In genomic region chr2:72978473-72978872, GRCm38 (mm10) we compare ENCODE assay signal across 7 mouse cellular contexts. TPM values are rescaled to one million over a fixed set of nuclear protein-coding genes. Genes with fewer than 3 reads are reported as not detected.
A peak's percentile ranks its signal among the peaks of the same experiment; 100 is the strongest.
DNase-seq lines count a peak whose midpoint lies in the region; ATAC-seq and TF ChIP-seq lines count a peak whose summit lies in the region.

No protein-coding gene starts in this region.

- H3K4me2 ChIP-seq in heart, embryonic 12.5 days = peak overlapping the region; percentile 58

- H3K36me3 ChIP-seq in thymus, adult 2 months (ENCODE audit: control insufficient read depth, insufficient read depth, low read length) = no peaks in the 10 kb centered on the region
- no peaks in the 10 kb centered on the region for H3K36me3 ChIP-seq in heart, embryonic 12.5 days
- H3K36me3 ChIP-seq in limb, embryonic 10.5 days = peaks cover 23% of the 10 kb centered on the region

- peak overlapping the region; percentile 62 for H3K4me3 ChIP-seq in thymus, adult 2 months (ENCODE audit: control insufficient read depth, insufficient read depth, low read length)
- H3K4me3 ChIP-seq in brown adipose tissue, adult 24 weeks (ENCODE audit: insufficient read depth, low read depth, low read length) = peak overlapping the region; percentile 95
- H3K4me3 ChIP-seq in heart, embryonic 12.5 days = peak overlapping the region; percentile 79
- peak overlapping the region; percentile 85 for H3K4me3 ChIP-seq in limb, embryonic 10.5 days

- H3K27me3 ChIP-seq in thymus, adult 2 months (ENCODE audit: control insufficient read depth, insufficient read depth, low read length) = no peaks in the 10 kb centered on the region
- H3K27me3 ChIP-seq in heart, embryonic 12.5 days (replicated peaks) = no peaks in the 10 kb centered on the region
- no peaks in the 10 kb centered on the region for H3K27me3 ChIP-seq in limb, embryonic 10.5 days (ENCODE audit: low read depth, poor library complexity, severe bottlenecking)

- WGBS in thymus, adult 2 months = 5% methylated on average over 38 of the region's 38 CpGs
- WGBS in heart, embryonic 12.5 days = 2% methylated on average over 38 of the region's 38 CpGs
- 2% methylated on average over 38 of the region's 38 CpGs for WGBS in limb, embryonic 10.5 days

- peaks cover 4% of the 10 kb centered on the region for H3K4me1 ChIP-seq in thymus, adult 2 months (replicated peaks; ENCODE audit: control insufficient read depth, insufficient read depth, low read length)
- peaks cover 11% of the 10 kb centered on the region for H3K4me1 ChIP-seq in brown adipose tissue, adult 24 weeks (ENCODE audit: control insufficient read depth, insufficient read depth, insufficient read length, low read length)
- peaks cover 9% of the 10 kb centered on the region for H3K4me1 ChIP-seq in heart, embryonic 12.5 days (replicated peaks)
- peaks cover 20% of the 10 kb centered on the region; the same call in 1 of the 2 replicates for H3K4me1 ChIP-seq in limb, embryonic 10.5 days

- peak overlapping the region; percentile 100 for H3K9ac ChIP-seq in heart, embryonic 12.5 days

- ATAC-seq in heart, embryonic 12.5 days (ENCODE audit: insufficient number of reproducible peaks, low FRiP score) = peak; percentile 22; the same call in 1 of the 2 replicates
- peak; percentile 26; the same call in 1 of the 2 replicates for ATAC-seq in monocyte, adult 5-6 weeks (replicated peaks; ENCODE audit: insufficient number of reproducible peaks, low FRiP score, low TSS enrichment, poor library complexity, severe bottlenecking)

- TF ChIP-seq CTCF in thymus, adult 2 months (IDR thresholded peaks at IDR 0.05; ENCODE audit: borderline replicate concordance, control insufficient read depth, extremely low read depth, insufficient read depth, low read length, poor library complexity) = 0 out of 2 replicates have a peak, but pooled peaks have one; percentile 40

- H3K27ac ChIP-seq in thymus, adult 2 months (ENCODE audit: control insufficient read depth, insufficient read depth, low read length) = peak overlapping the region; percentile 94
- H3K27ac ChIP-seq in brown adipose tissue, adult 24 weeks (replicated peaks; ENCODE audit: low read depth, low read length) = peak overlapping the region; percentile 76
- peak overlapping the region; percentile 100 for H3K27ac ChIP-seq in heart, embryonic 12.5 days (ENCODE audit: poor library complexity, severe bottlenecking)
- H3K27ac ChIP-seq in limb, embryonic 10.5 days = peak overlapping the region; percentile 100

- no peak for DNase-seq in thymus, adult 2 months
- DNase-seq in thymus, postnatal 36 days = no peak
- peak; percentile 77 for DNase-seq in limb, embryonic 10.5 days (ENCODE audit: low spot score)
- DNase-seq in urinary bladder, adult 2 months (ENCODE audit: low spot score) = no peak

- H3K9me3 ChIP-seq in heart, embryonic 12.5 days (replicated peaks) = no peaks in the 10 kb centered on the region
- H3K9me3 ChIP-seq in limb, embryonic 10.5 days (replicated peaks) = no peaks in the 10 kb centered on the region

- TF ChIP-seq POLR2A in thymus, adult 2 months (IDR thresholded peaks at IDR 0.05; ENCODE audit: control insufficient read depth, extremely low read depth, insufficient read depth, low read length, poor library complexity) = no peak

RNA-seq across cellular contexts. Expression of gene Sp3, which starts 1.8 kb away (rescaled TPM):
- 39.4 and 45.6 TPM in 2 replicates for polyA plus RNA-seq in thymus, adult 2 months (2012; rRNA removed)
- 42.7 and 45.9 TPM in 2 replicates for polyA plus RNA-seq in brown adipose tissue, adult 24 weeks (2012; ENCODE audit: insufficient read depth, insufficient read length, missing spikeins)
- polyA plus RNA-seq in heart, embryonic 12.5 days (2016; fragmentation: Nextera tagmentation; extraction: Ambion mirVana) = 43.8 and 44.6 TPM in 2 replicates
- polyA plus RNA-seq in limb, embryonic 10.5 days (2016; fragmentation: Nextera tagmentation; extraction: Ambion mirVana) = 47.6 and 58.2 TPM in 2 replicates
- 204 to 233 TPM (median 229 TPM) in 3 replicates for total RNA-seq in monocyte, adult 5-6 weeks (2017)
- 26.1 and 28.5 TPM in 2 replicates for polyA plus RNA-seq in urinary bladder, adult 2 months (2012; rRNA removed)

RNA-seq across cellular contexts. Expression of gene Gm11084, which starts 8.0 kb away (rescaled TPM):
- not detected in 2 replicates for polyA plus RNA-seq in thymus, adult 2 months (2012; rRNA removed)
- not detected in 2 replicates for polyA plus RNA-seq in brown adipose tissue, adult 24 weeks (2012; ENCODE audit: insufficient read depth, insufficient read length, missing spikeins)
- not detected in 2 replicates for polyA plus RNA-seq in heart, embryonic 12.5 days (2016; fragmentation: Nextera tagmentation; extraction: Ambion mirVana)
- not detected in 2 replicates for polyA plus RNA-seq in limb, embryonic 10.5 days (2016; fragmentation: Nextera tagmentation; extraction: Ambion mirVana)
- not detected in 3 replicates for total RNA-seq in monocyte, adult 5-6 weeks (2017)
- not detected in 2 replicates for polyA plus RNA-seq in urinary bladder, adult 2 months (2012; rRNA removed)
